Mouse (Mus musculus) layer of hippocampus, adult 6 months (tissue): ENCODE data around the gene Meioc. TPM values are rescaled to one million over a fixed set of nuclear protein-coding genes. Genes with fewer than 3 reads are reported as not detected.

Experiments used
- long read RNA-seq, 2 experiments: library from polyadenylated mRNA; unstranded; transcript quantifications; one replicate each; pipeline ENCODE4 v2.0.0; 2019 to 2020
- microRNA-seq: library from miRNA; unstranded; fragments of <30 nt; microRNA quantifications from one replicate; pipeline ENCODE4 v1.2.0, GENCODE M21; 2020
- polyA plus RNA-seq: library from polyadenylated mRNA; unstranded; fragments of <200 nt; fragmentation: Nextera tagmentation; gene quantifications from 2 replicates; pipeline ENCODE4 v1.2.3, GENCODE M21; 2021

Meioc gene
- polyA plus RNA-seq: 0.04 and 0.06 TPM in 2 replicates
- long read RNA-seq, experiment 1, partial matches to known transcripts: 0 of 1 reads
- long read RNA-seq, experiment 1, other reads (novel, unspliced or antisense): 1 of 1 reads
- long read RNA-seq, experiment 2: 0 reads

GRCm38 (mm10) chr11:102663416-102663815, at the start of gene Meioc:
Meioc (plus strand) TSS chr11:102663716.

DNA sequence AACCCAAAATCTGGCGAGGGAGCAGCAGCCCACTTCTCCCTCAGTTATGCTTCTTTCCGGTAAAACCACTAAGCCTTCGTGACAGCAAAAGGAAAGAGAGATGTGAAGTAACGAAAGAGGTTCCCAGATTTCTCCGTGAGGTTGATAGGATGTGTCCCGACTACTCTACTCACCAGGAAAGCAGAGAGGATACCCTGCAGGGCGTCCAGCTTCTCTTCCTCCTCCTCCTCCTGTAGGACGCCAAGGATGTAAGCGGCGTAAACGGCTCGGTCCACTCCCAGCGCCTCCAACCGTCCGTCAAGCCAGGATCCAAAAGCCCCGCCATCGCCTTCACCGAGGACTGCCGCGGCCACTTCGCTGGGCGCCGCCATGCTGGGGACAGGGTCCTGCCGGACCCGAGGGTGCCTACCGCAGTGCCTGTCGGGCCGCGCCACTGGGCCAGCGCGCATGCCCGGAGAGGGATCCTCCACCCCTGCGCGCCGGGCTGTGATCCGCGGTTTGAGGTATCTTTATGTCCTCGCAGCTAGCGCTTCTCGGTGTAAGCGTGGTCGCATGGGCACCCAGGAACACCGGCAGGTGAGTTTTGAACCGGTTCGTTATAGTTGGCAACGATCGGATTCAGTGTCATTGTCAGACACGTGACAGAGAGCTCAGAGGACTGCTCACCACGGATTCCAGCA, 34.0 kb downstream of the Meioc start, which contains the start of gene Ccdc43:
Gene Ccdc43, minus strand, starts transcription at position 445 of the 680 bp plus-strand sequence.

Small RNA genes lying within 50 kb of the gene (microRNA-seq; reads per million reads assigned to microRNA genes)
- not detected for gene Gm22920

Other genes starting within 250 kb of the Meioc start
- gene Grn, start 233.4 kb upstream of the Meioc start, polyA plus RNA-seq: 48.7 and 49.4 TPM in 2 replicates
- gene Fam171a2, start 216.0 kb upstream of the Meioc start, polyA plus RNA-seq: 1.1 and 2.2 TPM in 2 replicates
- 3.1 and 3.8 TPM in 2 replicates for gene Itga2b, start 193.6 kb upstream of the Meioc start, polyA plus RNA-seq
- 25.4 and 27.5 TPM in 2 replicates for gene Gpatch8, start 107.3 kb upstream of the Meioc start, polyA plus RNA-seq
- gene Gm11627, start 84.3 kb upstream of the Meioc start, polyA plus RNA-seq: 4.4 and 8.1 TPM in 2 replicates
- gene Fzd2, start 59.3 kb upstream of the Meioc start, polyA plus RNA-seq: 0.64 and 1.2 TPM in 2 replicates
- gene Ccdc43, start 34.1 kb downstream of the Meioc start, polyA plus RNA-seq: 36.4 and 37.0 TPM in 2 replicates
- 28.1 and 30.5 TPM in 2 replicates for gene Adam11, start 97.7 kb downstream of the Meioc start, polyA plus RNA-seq
- 0.64 and 1.4 TPM in 2 replicates for gene Gjc1, start 156.0 kb downstream of the Meioc start, polyA plus RNA-seq
- 9.8 and 13.4 TPM in 2 replicates for gene Higd1b, start 172.1 kb downstream of the Meioc start, polyA plus RNA-seq
- 64.9 and 69.3 TPM in 2 replicates for gene Eftud2, start 217.3 kb downstream of the Meioc start, polyA plus RNA-seq
- 5.6 and 6.7 TPM in 2 replicates for gene Ccdc103, start 217.5 kb downstream of the Meioc start, polyA plus RNA-seq
- 0.18 TPM in 1 of 2 replicates, not detected in the other for gene Fam187a, start 221.5 kb downstream of the Meioc start, polyA plus RNA-seq
- 135 and 164 TPM in 2 replicates for gene Gfap, start 237.2 kb downstream of the Meioc start, polyA plus RNA-seq